ENCODE assay signal across 29 mouse cellular contexts in the genomic region with DNA sequence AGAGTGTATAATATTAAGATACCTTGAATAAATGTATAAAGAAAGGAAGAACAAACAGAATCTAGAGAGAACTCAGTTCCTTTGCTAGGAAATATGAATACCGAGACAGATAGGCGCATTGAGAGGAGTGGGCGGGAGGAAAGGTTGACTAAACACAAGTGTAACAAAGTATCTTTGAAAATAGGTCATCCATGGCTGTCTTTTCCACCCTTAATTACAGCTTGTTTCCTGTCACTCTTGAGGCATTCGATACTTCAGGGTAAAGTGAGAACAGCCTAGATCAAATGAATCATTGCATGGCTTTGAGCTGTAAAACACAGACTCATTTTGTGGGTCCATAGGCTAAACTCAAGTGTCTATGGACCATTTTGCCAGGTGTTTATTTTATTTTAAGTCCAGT.
DNase-seq lines count a peak whose midpoint lies in the region; ATAC-seq lines count a peak whose summit lies in the region.
"Had no signal": no experiment of that assay in that cellular context is flagged by ENCODE, and none has a peak within 500 bp of the region (broad histone marks: within the 10 kb centered on the region; RNA-seq: fewer than 3 reads in every experiment).

No protein-coding gene starts in this region.

- no peak for DNase-seq in kidney, postnatal 4 days
- peak; percentile 2 for DNase-seq in thymus, postnatal 0 days (ENCODE audit: low spot score)
- DNase-seq in thymus, postnatal 14 days, result no peak
- peak; percentile 34 for DNase-seq in Muller cell, postnatal 12 days (ENCODE audit: inconsistent ontology term)
- peak; percentile 14 for DNase-seq in naive thymus-derived CD4-positive, alpha-beta T cell, adult 2 months (ENCODE audit: low read depth)
- DNase-seq in heart, adult 8-10 months (ENCODE audit: low spot score), result no peak
- no peak for DNase-seq in lung, postnatal 25 days (ENCODE audit: low spot score)
- DNase-seq: adrenal gland, adult 8-10 months; adrenal gland, postnatal 25 days; B cell, adult 2 months; cerebellum, adult 11-12 months; cerebellum, adult 8-10 months; cerebellum, postnatal 10 days; cerebellum, postnatal 36 days; embryo, embryonic 11 days; gastrocnemius, postnatal 10 days; gastrocnemius, postnatal 36 days; heart, adult 2 months had no signal

- ATAC-seq in kidney, embryonic 15.5 days (replicated peaks; ENCODE audit: low FRiP score), result peak; percentile 91
- ATAC-seq: forebrain, embryonic 15.5 days had no signal

- H3K4me3 ChIP-seq in kidney, embryonic 15.5 days (replicated peaks), result no peak overlapping the region
- H3K4me3 ChIP-seq: embryonic facial prominence, embryonic 10.5 days; embryonic facial prominence, embryonic 13.5 days; erythroblast, embryonic 14.5 days; forebrain, embryonic 12.5 days; forebrain, embryonic 15.5 days; heart, adult 2 months; hindbrain, embryonic 12.5 days; hindbrain, embryonic 15.5 days had no signal

- no peaks in the 10 kb centered on the region for H3K4me1 ChIP-seq in kidney, embryonic 15.5 days
- H3K4me1 ChIP-seq: embryonic facial prominence, embryonic 10.5 days; embryonic facial prominence, embryonic 13.5 days; forebrain, embryonic 12.5 days; forebrain, embryonic 15.5 days; hindbrain, embryonic 12.5 days; hindbrain, embryonic 15.5 days had no signal

- H3K4me2 ChIP-seq in kidney, embryonic 15.5 days, result no peak overlapping the region
- H3K4me2 ChIP-seq: embryonic facial prominence, embryonic 13.5 days; forebrain, embryonic 12.5 days; forebrain, embryonic 15.5 days; heart, embryonic 11.5 days; hindbrain, embryonic 12.5 days; hindbrain, embryonic 15.5 days had no signal

- H3K36me3 ChIP-seq in kidney, embryonic 15.5 days, result no peaks in the 10 kb centered on the region
- H3K36me3 ChIP-seq: embryonic facial prominence, embryonic 10.5 days; embryonic facial prominence, embryonic 13.5 days; forebrain, embryonic 12.5 days; forebrain, embryonic 15.5 days; G1E; hindbrain, embryonic 12.5 days; hindbrain, embryonic 15.5 days had no signal

- WGBS in kidney, embryonic 15.5 days, result 33% methylated on average over 4 of the region's 4 CpGs

- H3K9ac ChIP-seq in kidney, embryonic 15.5 days, result no peak overlapping the region
- H3K9ac ChIP-seq: embryonic facial prominence, embryonic 13.5 days; forebrain, embryonic 12.5 days; forebrain, embryonic 15.5 days; hindbrain, embryonic 12.5 days; hindbrain, embryonic 15.5 days had no signal

- no peak overlapping the region for H3K27ac ChIP-seq in kidney, embryonic 15.5 days
- H3K27ac ChIP-seq: embryonic facial prominence, embryonic 10.5 days; embryonic facial prominence, embryonic 13.5 days; forebrain, embryonic 12.5 days; forebrain, embryonic 15.5 days; heart, adult 2 months; hindbrain, embryonic 12.5 days; hindbrain, embryonic 15.5 days had no signal

- no peaks in the 10 kb centered on the region for H3K27me3 ChIP-seq in kidney, embryonic 15.5 days
- H3K27me3 ChIP-seq: CH12.LX; embryonic facial prominence, embryonic 13.5 days; forebrain, embryonic 12.5 days; forebrain, embryonic 15.5 days; hindbrain, embryonic 12.5 days; hindbrain, embryonic 15.5 days had no signal

- no peaks in the 10 kb centered on the region for H3K9me3 ChIP-seq in kidney, embryonic 15.5 days (replicated peaks)
- H3K9me3 ChIP-seq: embryonic facial prominence, embryonic 10.5 days; embryonic facial prominence, embryonic 13.5 days; forebrain, embryonic 12.5 days; forebrain, embryonic 15.5 days; G1E; hindbrain, embryonic 12.5 days; hindbrain, embryonic 15.5 days had no signal

Comparison
In these comparisons a context has a peak if more than half of its experiments do, and no peak if none do; other contexts are left out.
1. DNase-seq: peak in thymus, postnatal 0 days (single experiment), Muller cell, postnatal 12 days (single experiment) and naive thymus-derived CD4-positive, alpha-beta T cell, adult 2 months (single experiment); none in kidney, postnatal 4 days (0 of 2), thymus, postnatal 14 days (single experiment), heart, adult 8-10 months (single experiment) and lung, postnatal 25 days (single experiment).